Mouse (Mus musculus): Measurements from ENCODE around the gene Slc11a1.
A peak's percentile ranks its signal among the peaks of the same experiment; 100 is the strongest.

Gene Slc11a1

DNA sequence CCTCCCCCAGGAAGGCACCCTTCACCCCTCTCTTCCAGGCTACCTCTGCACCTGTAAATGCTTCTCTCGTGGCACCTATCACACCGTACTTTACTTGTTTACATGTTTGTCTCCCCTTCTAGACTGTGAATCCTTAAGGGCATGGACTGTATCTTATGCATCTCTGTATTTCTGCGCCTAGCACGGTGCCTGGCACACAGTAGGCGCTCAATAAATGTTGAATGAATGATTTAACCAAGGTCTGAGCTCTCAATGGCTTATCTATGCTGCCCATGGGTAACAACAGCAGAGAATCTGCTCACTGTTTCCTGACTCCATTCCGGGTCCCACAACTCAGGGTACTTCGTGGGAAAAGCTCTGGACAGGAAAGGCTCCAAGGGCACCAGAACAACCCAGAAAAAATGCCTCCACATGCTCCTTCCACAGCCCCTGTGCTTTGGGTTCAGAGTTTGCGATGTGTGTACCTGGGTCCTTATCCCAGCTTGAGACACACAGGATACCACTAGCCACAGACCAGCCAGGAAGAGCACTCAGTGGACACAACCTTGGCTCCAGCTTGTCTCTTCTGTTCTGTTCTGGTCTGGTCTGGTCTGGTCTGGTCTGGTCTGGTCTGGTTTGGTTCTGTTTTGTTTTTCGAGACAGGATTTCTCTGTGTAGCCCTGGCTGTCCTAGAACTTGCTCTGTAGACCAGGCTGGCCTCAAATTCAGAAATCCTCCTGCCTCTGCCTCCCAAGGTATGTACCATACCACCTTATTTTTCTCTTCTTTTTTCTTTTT lies 21.4 kb upstream of the Slc11a1 start:
- DNase-seq (ENCODE audit: low read depth, low spot score), result no peak

DNA sequence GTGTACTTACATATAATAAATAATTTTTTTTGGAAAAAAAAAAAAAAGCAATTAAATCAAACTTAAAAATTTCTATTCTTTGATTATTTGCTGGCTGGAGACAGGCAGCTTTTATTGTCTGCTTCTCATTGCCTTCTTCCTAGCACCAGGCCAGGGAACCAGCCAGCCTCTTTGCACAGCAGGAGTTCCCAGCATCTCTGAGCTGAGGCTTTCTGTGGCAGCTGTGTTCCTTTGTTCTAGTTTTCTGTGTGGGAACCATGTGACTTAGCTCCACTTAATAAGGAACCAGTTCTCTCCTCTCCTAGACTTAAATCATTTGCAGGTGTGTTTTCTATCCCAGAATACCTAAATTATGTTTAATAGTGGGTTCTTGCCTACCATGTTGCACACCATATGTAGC lies 17.5 kb upstream of the Slc11a1 start:
- DNase-seq (ENCODE audit: low read depth, low spot score), result peak; percentile 38

DNA sequence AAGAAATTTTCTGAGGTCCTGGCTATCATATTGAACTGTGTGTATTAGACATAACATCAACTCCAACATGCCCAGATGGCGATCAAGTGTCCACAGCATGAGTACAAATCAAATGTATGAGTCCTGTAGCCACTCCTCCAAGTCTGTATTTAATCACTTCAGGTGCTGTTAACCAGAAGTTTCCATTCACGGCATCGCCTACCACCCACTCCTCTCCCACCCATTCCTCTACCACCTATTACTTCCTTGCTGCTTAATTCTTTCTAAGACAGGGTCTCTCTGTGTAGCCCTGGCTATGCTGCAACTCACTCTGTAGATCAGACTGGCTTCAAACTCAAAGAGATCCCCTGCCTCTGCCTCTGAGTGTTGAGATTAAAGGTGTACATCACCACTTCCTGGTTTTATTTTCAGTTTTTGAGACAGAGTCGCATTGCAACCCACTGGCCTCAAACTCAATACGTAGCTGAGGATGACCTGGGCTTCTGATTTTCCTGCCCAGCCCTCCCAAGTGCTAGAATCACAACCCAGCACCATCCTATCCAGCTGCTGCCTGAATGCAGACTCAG lies 15.0 kb upstream of the Slc11a1 start:
- no peak for DNase-seq (ENCODE audit: low read depth, low spot score)

DNA sequence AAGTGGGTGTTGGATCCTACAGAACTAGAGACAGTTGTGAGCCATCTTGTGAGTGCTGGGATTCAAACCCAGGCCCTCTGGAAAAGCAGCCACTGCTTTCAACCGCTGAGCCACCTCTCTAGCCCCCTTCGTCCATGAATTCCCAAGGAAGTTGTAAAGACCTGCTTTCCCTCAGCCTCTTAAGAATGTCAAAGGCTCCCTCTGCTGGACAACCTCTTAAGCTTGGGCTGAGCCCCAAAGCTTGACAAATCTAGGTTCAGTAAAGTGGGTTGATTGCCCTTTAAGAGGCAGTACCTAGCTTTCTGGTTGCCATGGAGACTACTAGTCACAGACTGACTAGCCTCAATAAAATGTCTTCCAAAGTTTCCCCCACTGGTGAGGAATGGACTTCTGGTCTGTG lies 13.2 kb upstream of the Slc11a1 start, which contains the start of gene Catip:
Gene Catip, plus strand, starts transcription at position 297 of the 400 bp plus-strand sequence.
- DNase-seq (ENCODE audit: low read depth, low spot score), result peak; percentile 91

DNA sequence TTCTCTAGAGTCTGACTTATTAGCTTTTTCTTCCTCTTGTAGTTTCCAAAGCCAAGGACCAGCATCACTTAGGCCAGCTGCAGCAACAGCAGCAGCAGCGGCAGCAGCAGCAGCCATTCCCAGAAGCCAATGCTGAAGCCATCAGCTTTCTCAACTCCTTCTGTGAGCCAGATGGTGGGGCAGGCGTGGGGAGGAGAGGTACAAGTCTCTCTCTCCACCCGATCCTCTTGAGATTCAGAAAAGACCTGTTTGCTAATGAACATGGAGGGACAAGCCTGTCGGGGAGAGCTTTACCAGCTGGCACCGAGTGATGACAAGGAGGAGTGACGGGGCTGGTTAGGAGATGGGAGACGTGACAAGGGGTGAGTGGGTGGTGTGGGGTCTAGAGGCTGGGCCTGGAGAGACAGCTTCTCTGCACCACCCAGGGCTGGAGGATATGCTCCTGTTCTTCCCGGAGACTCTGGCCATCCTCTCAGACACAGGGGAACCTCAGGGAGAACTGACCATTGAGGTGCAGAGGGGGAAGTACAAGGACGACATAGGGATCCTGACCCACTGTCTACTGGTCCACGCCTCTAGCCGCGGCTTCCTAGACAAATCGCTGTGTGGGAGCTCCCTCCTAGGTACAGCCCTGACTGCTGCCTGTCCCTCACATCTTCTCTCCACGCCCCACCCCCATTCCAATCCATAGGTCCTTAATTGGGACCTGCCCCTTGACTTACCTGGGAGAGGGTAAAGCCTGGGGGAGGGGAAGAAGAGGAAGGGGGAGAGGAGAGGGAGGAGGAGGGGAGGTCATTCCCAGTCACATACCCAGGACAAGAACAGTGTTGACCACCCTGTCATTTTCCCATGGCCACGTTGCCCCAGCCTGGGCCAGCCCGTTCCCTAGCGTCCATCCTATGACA lies 12.4 kb upstream of the Slc11a1 start:
- no peak for DNase-seq (ENCODE audit: low read depth, low spot score)

DNA sequence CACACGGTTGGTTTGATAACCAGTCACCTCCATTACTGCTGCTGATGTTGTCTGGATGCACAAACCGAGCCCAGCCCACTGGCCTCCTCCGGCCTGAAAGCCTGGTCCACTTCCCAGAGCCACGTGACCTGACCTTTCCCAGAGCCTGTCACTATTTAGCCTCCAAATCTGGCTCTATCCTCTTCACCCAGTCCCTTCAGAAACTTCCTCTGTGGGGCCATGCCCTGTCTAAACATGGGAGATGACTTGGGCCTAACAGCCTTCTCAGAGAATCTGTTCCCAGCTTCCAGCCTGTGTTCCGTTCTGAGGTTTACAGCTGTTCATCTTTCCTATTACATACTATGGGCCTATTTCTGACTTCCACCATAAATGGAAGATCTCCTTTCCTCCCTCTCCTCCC lies 11.6 kb upstream of the Slc11a1 start:
- no peak for DNase-seq (ENCODE audit: low read depth, low spot score)

DNA sequence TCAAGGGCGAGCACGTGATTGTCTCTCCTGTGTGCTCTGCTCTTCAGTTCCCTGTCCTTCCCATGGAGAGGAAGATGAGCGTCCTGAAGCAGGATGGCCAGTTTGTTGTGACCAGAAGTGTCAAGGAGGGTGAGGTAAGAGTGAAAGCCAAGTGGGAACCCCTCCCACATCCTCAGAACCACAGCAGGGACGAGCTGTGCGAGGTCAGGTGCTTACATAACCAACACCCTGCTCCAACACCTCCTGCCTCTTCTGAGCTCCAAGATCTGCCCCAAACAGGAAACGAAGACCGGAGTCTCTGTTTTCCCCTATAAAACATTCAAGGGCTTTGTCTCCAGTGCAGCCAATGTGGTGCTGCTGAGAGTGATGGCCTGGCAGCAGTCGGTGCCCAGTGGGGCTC lies 10.7 kb upstream of the Slc11a1 start:
- no peak for DNase-seq (ENCODE audit: low read depth, low spot score)

DNA sequence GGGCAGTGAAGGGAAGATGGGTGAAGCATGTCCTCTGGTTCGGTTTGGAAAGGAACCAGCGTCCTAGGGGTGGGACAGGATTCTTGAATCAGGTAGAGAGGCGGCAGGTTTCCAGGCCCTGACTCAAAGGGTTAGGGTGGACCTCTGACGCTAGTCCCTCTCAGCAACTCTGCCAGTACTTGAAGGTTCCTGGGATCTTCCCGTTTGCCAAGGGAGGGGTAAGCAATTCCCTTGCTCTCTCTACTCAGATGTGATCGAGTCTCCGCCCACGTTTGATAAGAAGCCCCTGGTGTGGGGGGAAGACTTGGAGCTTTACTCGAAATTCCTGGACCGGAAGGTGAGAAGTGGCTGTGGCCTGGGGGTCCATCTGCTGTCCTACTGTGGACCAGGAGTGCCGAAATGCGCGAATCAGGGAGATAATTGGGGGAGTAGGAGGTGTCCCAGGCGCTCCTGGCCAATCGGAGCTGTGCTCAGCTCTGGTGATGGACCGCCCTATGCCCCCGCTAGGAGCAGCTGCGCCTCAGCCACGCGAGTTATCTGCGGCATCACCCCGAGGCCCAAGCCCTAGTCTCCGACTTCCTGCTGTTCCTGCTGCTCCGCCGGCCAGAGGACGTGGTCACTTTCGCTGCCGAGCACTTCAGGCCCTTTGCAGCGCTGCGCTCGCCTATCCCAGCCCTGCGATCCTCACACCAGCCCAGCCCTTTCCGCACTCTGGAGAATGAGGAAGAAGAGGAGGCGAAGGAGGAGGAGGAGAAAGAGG lies 6.9 kb upstream of the Slc11a1 start:
- DNase-seq (ENCODE audit: low read depth, low spot score), result no peak

DNA sequence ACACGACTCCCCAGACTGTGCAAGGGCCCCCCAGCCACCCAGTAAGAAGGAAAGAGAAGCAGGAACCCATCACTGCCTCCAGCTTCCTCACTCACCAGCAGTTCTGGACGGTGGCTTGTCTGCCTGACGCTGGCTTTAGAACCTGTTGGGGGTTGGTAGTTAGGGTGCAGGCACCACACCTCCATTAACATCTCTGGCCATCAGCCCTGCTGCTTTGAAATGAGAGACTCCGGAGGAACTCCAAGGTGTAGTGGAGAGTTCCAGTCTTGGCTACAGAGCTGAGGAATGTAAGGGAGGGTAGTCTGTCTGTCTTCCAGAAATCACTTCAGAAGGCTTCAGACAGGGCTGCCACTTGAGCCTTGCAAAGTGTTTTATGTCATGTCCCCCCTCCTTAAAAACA lies 5.0 kb upstream of the Slc11a1 start:
- no peak for DNase-seq (ENCODE audit: low read depth, low spot score)

DNA sequence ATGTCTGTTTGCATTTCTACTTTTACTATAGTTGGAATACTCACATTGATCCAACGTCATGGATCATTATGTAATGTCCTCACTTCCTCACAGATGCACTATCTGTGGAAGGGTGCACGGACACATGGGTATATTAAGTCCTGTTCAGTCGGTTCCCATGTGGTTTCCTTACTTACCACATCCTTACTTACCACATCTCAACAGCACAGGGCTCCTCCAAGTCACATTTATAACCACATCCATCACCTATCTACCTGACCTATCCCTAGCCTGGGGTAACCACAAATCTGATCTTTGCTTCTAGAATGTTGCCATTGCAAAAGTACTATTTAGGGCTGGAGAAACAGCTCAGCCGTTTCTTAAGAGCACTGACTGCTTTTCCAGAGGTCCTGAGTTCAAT lies 1.6 kb upstream of the Slc11a1 start:
- DNase-seq (ENCODE audit: low read depth, low spot score), result no peak

DNA sequence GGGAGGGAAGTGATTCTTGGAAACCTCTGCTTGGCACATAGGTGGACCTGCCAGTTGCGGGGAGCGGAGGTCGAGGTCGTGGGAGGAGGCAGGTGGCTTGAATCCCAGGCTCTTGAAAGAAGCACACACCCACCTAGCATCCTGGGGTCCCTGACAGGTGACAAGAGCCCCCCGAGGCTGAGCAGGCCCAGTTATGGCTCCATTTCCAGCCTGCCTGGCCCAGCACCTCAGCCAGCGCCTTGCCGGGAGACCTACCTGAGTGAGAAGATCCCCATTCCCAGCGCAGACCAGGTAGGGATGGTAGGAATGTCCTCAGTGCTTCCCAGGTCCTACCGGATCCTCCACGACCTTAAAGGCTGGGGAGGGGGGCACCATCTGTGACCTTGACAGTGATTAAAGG lies 566 bp downstream of the Slc11a1 start:
- DNase-seq (ENCODE audit: low read depth, low spot score), result no peak

DNA sequence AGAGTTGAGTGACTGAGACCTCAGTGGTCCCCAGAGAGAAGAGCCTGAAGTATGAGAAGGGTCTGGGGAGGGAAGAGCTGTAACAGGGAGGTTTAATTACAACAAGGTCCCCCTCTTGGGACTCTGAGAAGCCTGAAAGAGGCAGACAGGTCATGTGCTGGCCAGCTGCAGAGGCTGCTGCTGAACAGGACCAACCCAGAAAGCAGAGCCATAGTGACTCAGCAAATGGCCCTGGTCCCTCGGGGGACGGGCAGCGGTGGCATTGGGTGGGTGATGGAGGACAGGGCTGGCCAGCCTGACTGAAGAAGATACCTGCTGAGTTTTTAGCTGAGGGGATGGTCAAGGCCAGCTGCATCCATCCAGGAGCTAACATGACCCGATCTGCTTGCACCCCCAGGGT lies 1.4 kb downstream of the Slc11a1 start:
- DNase-seq (ENCODE audit: low read depth, low spot score), result no peak

DNA sequence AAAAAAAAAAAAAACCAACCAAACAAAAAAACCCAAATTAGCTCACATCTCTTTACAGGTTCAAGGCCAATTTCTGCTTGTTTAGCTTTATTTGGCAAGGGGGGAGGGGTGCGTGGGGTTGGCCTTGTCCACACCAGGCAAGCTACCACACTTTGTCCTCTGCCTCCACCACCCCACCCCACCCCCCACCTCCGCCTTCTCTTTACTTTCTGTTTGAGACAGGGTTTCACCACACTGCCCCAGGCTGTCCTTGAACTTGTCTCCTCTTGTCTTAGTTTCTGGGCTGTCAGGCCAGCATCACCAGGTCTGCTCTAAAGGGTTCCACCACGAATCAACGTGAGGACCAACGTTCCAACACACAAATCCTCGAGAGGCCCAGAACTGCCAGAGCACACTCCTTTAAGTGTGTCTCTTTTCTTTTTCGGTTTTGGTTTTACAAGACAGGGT lies 4.1 kb downstream of the Slc11a1 start:
- no peak for DNase-seq (ENCODE audit: low read depth, low spot score)

DNA sequence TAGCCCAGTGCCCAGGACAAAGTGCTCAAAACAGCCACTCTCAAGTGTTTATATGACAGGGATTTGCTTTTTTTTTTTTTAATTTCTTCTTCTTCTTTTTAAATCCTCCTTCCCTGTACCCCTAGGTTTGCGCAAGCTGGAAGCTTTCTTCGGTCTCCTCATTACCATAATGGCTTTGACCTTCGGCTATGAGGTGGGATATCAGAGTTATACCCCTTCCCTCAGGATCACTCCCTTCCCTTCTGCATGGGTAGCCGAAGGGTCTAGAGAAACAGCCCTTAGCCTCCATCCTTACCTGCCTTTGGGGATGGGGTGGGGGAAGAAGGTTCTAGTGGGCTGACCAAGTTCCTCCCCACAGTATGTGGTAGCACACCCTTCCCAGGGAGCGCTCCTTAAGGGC lies 5.5 kb downstream of the Slc11a1 start:
- no peak for DNase-seq (ENCODE audit: low read depth, low spot score)

DNA sequence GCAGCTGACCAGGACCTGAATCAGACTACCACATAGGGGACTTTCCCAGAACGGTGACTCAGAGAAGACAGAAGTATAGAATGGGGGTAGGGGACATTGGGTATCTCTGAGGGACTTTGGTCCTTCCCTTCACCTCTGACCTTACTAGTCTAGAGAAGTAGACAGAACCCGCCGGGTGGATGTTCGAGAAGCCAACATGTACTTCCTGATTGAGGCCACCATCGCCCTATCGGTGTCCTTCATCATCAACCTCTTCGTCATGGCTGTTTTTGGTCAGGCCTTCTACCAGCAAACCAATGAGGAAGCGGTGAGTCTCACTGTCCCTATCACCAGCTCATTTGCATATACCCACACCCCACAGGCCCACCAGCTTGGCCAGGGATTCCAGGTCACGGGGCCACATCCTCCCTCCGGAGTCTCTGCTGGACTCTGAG lies 6.6 kb downstream of the Slc11a1 start:
- no peak for DNase-seq (ENCODE audit: low read depth, low spot score)

DNA sequence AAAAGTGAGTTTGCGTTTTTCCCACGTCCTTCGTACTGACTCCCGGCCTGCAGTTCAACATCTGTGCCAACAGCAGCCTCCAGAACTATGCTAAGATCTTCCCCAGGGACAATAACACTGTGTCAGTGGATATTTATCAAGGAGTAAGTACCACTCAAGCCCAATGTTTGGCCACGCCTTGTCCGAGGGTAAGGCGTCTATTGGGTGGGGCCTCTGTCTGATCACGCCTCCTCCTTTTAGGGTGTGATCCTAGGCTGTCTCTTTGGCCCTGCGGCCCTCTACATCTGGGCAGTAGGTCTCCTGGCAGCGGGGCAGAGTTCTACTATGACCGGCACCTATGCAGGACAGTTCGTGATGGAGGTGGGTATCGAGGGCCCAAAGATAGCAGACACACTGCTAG lies 8.4 kb downstream of the Slc11a1 start:
- no peak for DNase-seq (ENCODE audit: low read depth, low spot score)

DNA sequence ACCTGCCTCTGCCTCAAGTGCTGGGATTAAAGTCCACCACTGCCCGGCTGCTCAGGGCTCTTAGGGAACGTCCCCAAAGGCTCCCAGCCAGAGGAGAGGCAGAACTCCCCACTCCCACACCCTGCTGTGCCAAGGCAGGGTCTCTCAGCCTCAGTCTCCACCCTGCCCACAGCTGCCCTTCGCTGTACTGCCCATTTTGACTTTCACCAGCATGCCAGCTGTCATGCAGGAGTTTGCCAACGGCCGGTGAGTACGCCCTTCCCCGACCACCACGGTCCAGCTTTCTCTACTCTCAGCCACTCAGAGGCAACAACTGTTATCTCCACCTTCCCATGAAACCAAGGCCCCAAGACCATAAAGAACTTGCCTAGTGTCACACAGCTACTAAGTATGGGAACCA lies 9.5 kb downstream of the Slc11a1 start:
- DNase-seq (ENCODE audit: low read depth, low spot score), result no peak

DNA sequence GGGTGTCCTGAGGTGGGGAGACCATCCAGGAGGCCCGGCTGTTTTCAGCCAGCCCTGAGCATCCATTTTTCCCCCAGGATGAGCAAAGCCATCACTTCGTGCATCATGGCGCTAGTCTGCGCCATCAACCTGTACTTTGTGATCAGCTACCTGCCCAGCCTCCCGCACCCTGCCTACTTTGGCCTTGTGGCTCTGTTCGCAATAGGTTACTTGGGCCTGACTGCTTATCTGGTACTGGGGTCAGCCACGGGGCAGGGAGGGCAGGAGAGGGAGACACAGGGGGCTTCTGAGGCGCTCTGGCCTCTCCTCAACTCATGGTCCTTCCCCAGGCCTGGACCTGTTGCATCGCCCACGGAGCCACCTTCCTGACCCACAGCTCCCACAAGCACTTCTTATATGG lies 10.1 kb downstream of the Slc11a1 start:
- no peak for DNase-seq (ENCODE audit: low read depth, low spot score)

DNA sequence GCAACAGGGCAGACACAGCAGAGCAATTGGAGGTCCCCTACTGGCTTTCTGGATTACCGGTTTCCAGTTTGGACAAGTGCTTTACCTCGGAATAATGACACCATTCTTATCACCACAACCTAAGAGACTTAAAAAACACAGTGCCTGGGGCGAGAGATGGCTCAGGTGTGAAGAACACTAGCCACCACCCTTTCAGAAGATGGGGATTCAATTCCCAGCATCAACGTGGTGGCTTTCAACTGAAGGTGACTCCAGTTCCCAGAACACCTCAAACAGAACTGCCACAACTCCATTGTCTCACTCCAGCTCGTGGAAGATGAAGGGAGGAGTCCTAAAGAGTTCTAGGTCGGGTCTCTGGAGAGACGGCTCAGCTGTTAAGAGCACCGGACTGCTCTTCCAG lies 10.5 kb downstream of the Slc11a1 start:
- no peak for DNase-seq (ENCODE audit: low read depth, low spot score)

DNA sequence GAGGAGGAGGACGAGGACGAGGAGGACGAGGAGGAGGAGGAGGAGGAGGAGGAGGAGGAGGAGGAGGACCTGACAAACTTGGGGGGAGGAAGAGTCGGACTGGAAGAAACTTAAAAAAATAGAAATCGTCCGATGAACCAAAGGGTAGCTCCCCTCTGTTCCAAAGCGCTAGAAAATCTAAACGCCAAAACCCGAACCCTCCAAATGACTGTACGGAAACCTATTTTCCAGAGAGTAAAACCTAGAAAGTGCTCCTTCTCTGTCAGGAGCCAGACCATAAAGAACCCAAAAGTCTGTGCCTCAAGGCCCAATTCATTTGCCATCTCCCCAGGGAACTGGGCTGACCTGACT lies 11.3 kb downstream of the Slc11a1 start:
- DNase-seq (ENCODE audit: low read depth, low spot score), result no peak

DNA sequence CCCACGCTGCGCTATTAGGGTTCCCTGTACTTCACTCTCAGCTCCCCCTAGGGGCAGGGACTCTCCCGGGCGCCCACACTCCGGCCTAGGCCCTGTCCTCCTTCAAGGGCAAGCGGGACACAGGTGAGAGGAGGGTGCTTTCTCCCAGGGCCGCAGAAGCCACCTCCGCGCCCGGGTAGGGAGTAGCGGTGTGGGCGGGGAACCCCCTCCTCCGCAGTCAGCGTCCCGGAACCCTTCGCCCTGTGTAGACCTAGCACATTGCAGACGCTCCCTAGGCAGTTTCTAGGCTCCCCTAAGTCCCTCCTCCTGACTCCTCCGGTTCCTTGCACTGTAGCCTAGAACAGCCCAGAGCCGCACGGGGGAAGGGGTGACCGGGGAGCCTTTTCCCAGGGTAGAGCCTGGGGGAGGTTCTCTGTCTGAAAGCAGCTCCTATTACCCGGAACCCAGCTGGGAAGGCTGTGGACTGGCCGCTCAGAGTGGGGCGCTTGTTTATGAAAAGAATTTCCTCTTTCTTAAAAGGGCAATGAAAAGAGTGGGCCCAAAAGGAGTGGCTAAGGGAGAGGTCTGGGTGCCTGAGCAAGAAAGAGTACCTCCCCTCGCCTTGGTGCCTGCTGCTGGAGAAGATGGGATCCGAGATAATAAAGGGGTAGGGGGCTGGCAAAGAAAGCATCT lies 11.9 kb downstream of the Slc11a1 start:
- peak; percentile 97 for DNase-seq (ENCODE audit: low read depth, low spot score)
